Mouse (Mus musculus) right cerebral cortex, adult 18-20 months (tissue): ENCODE results near the gene Ngb.

Experiments
- DNase-seq: peaks from one replicate; pipeline ENCODE4 v3.0.0; 2022; ENCODE audit warnings: mixed read lengths

The Ngb gene

DNA sequence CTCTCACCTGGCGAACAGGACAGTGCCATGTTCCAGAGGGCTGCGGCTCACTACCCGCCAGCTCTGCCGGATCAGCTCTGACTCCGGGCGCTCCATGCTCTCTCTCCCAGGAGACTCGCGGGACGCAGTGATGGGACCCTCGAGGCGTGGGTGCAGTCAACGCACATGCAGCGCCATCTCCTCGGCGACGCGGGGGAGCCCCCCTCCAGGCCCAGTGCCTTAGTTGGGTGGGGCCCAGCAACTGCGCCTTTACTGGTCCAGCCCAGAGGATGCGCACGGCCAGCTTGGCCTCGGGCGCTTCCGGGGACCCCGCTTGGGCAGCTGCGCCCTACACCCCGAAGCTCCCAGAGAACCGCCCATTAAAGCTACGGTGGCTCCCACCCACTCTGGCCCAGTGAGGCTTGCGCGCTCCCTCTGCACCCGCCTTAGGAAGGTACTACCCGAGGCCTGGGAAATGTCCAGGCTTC lies at the start of gene Ngb:
Ngb (minus strand) TSS at position 375 of the 467 bp plus-strand sequence.
- no peak for DNase-seq

DNA sequence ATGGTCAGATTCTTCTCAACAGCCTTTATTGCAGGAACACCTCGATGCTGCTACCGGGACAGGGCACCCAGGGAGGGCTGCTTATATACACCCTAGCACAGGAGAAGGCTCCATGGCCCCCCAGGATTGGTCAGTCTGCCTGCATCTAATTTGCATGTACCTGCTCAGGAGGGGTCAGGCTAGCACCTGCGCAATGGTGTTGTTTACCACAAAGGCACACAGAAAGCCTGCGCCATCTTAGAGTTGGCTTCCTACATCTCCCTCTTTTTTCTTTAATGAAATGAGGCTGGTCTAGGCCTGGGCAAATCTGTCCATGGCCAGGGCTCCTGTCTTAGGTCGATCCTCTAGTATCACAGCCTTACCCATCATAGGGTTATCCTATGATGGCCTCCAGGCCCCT lies 47.1 kb upstream of the Ngb start:
- DNase-seq: no peak

DNA sequence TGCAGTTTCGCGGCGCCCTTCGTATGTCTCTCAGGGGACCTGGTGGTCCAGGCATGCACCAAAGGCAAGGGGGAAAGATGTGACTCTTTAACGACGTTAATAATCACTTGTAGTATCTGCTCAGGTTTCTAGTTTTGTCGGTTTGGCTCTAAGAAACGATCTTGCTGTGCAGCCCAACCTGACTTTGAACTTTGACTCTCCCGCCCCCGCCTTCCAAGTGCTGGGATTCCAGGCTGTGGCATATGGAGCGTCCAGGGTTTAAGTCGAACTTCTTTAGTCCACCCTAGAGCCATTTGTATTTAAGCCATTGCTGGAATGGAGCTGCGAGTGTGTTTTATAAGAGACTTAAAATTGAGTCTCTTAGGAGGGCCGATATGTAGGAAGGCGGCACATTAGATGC lies 45.8 kb upstream of the Ngb start:
- DNase-seq: peak; percentile 9

DNA sequence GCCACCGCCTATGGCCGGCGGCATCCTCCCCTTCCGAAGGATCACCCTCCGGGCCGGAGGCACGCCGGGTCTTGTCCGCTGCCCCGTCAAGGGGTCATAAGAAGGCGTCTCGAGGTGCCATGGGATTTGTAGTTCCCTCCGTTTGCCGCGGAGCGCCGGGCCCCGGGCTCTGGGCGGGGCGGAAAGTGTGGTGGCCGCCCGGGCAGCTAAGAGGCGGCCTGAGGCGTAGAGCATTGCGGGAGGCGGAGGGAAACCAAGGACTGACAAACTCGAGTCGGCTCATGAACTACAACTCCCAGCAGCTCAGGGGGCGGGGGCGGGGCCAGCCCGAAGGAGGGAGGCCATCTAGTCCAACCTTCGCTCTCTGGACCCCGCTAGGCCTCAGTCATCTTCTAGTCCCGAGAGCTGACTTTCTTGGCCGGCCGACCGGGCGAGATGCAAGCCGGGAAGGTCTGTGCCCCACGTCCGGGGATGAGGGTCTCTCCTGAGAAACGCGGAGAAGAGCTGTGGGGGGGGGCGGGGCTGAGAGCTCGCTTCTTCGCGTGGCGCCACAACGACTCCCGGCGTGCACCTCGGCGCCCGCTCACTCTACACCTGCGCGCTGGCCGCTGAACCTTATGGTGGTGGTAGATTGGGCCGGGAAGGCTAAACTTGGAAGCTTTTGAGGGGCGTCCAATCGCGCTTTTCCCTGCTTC lies 45.2 kb upstream of the Ngb start, which contains the start of gene Pomt2:
Pomt2 (minus strand) TSS at position 574 of the 695 bp plus-strand sequence.
- peak; percentile 94 for DNase-seq

DNA sequence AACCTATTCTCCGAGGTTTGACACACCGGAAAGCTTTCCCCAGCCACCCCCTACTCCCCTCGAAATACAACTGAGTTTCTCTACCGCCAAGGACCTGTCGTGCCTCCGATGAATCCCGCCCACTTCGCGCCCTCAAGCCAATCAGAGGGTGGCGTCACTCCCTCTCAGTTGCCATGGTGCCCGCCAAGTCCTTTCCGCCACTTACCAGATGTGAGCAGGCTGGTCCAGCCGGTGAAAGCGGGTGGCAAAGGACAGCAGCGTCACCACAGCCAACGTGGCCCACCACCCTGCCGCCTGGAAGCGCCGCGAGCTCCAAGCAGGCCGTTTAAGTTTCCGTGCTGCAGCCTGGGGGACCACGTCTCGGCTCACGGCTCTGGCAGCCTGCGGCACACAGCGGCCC lies 44.6 kb upstream of the Ngb start, which contains the start of gene Gstz1:
Gstz1 (plus strand) TSS at position 200 of the 400 bp plus-strand sequence.
- DNase-seq: peak; percentile 91

DNA sequence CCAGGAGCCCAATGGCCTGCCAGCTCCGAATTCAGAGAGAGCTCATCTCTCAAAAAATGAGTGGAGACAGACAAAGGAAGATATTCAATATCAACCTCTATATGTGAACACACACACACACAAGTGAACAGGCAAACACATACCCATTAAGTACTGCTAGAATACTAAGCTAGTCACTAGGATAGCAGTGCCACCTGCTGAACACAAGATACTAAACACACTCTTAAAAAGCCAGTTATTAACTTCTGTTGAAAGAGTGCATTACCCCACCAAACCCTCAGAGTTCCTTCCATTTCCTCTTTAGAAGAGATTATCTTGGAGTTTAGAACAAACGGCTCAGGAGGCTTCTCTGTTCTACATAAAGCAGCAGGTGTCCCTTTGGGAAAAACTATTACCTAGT lies 39.8 kb upstream of the Ngb start:
- no peak for DNase-seq

DNA sequence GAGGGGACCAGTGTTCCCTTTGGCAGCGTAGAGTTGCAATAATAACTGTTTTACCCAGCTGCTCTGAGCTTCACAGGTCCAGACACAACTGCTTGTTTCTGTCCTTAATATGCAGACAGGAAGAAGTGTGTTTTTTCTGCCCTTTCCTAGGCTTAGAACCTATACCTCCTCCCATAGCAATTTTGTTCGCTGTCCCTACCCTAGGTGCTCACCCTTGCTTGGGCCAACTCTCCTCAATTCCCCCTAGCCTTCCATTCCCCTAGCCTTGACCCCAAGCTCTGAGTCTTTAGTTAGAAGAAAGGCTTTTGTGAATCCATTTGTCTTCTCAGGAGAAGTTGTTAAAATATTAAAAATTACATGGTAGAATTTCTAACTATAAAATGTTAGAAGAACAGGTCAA lies 36.4 kb upstream of the Ngb start:
- no peak for DNase-seq

DNA sequence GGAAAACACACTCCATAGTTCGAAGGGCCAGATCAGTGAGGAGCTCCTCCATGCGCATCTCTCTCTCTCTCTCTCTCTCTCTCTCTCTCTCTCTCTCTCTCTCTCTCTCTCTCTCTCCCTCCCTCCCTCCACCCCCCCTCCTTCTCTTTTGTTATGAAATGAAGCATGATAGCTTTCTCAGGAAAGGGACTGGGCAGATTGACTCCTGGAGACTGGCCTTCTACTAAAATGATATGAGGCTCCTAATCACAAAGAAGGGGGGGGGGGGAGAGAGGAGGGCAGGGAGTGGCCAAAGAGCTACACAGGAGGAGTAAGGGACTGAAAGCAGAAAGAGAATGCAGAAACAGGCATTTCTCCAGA lies 36.0 kb upstream of the Ngb start:
- DNase-seq: no peak

DNA sequence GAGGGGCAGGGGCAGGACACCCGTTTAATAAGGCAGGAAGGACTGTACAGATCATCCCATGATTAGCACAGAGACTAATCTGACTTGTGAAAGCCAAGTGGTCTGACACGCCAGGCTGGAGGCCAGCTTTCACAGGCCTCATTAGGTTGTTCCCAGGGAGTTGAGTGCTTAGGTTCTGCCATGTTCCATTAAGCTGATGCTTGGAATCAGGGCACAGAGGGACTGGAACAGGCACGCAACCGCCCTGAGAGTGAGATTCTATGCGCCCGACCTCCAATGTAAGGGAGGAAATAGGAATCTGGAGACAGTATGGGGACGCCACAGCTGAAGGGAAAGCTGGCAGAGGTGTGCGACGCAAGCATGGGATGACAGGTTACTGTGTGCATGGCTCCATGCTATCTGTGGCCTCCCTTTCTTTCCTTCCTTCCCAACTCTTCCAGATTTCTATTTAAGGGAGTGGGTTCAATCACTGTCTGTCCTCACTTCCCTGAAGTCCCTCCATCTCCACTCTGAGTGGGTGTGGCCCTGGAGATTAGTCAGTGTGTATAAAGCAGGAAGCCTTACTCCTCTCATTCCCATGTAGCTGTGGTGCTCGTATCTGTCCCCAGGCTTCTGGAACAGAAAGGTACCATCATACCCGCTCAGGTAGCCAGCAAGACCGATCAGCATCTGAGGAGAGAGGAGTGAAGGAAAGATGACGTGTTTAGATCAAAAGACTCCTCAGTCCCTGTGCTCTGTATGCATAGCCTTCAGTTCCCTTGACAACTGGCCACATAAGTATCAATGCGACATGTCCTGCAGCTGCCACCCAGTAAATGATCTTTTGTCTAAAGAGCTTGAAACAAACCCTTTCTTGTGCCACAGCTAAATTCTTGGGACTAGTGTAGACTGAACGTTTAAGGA lies 35.4 kb upstream of the Ngb start:
- DNase-seq: no peak

DNA sequence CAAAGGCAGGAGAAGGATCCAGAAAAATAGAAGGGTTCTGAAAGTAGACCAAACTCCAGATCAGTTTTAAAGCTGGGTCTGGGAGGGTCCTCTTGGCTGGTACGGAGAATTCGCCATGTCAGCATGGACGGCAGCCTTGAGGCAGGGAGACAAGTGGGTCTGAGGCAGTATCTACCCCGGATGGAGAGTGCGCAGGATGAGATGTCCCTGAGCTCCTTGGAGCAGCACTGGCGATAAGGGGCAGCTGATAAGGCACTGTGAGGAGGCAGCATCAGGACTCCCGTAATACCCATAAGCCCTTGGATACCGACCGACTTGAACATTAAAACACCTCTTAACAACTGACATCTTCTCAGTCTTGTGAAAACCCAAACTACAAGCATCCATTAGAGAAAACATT lies 30.4 kb upstream of the Ngb start:
- no peak for DNase-seq

DNA sequence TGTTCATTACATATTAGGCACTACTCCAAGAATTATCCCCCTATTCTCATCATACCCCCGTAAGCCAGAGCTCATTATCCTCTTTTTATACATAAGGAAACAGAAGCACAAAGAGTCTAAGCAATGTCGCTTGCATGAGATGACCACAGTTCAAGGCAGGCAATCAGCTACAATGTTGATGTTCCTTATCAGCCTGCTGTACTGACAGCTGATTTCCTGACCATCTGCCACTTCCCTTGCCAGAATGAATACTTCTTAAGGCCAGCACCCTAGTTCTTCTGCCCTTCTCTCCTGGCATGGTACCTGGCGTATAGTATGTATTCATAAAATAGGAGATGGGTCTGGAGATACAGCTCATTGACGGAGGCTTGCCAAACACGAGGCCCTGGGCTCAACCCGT lies 29.9 kb upstream of the Ngb start:
- no peak for DNase-seq

DNA sequence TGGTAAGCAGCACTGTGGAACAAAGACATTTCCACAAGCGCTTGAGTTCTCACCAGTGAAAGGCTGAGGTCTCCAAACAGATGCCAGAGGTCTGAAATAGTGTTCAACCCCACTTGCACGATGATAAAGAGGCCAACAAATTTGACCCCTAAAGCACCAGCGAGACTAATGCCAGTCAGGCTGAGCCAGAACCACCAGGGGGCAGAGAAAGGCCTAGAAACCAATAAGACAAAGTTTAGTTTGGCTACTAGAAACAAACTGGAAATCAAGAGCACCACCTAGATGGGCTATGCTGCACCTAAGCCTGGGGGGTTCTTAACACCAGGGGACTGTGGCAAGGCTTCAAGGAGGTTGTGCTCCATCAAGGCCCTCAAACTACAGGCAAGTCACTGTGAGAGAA lies 29.3 kb upstream of the Ngb start:
- DNase-seq: no peak

DNA sequence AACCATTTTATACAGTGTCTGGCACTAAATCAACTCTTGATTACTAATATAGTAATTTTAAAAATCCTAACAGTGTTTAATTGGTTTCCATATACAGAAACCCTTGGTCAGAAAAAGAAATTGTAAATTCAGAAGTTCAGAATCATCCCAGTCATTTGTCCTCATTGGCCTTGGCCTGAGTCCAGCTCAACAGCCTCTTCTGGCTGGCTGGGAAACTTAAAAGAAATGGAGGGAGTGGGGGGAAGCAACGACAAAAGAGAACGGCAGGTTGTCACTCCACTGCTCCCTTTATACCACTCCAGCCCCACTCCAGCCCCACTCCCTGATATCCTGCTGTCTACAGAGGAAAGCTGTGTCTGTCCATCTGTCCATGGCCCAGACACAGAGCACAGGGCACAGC lies 28.8 kb upstream of the Ngb start:
- no peak for DNase-seq

DNA sequence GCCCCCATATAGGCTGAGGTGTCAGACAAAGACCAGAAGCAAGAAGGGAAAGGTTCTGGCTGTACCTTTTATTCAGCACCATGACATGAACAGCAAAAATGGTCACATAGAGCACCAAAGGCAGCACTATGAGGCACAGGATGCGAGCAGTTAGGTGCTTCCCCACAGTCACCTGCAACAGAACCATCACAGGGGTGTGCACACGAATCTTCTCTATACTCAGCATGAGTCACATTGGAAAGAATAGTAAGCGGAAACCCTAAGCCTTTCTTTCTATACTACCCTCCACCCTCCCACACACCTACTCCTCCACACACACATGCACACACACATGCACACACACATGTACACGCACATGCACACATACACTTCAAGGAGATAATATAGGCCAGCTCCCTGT lies 27.9 kb upstream of the Ngb start:
- no peak for DNase-seq

DNA sequence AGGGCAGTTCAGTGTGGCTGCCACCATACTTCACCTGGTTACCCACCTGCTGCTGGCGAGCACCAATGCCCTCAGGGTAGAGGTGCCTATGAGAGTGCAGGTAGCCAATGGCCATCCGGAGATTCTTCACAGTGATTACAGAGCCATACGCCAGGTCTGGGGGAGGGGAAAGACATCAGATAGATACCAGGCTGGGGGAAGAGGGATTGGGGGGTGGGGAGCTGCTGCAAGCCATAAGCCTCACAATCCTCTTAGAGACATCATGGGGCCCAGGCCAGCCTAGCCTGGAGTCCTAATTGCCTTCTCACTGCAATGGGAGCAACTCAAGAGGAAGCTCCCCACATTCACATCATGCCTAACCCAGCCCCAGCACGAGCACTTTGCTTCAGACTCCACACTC lies 24.9 kb upstream of the Ngb start:
- no peak for DNase-seq

DNA sequence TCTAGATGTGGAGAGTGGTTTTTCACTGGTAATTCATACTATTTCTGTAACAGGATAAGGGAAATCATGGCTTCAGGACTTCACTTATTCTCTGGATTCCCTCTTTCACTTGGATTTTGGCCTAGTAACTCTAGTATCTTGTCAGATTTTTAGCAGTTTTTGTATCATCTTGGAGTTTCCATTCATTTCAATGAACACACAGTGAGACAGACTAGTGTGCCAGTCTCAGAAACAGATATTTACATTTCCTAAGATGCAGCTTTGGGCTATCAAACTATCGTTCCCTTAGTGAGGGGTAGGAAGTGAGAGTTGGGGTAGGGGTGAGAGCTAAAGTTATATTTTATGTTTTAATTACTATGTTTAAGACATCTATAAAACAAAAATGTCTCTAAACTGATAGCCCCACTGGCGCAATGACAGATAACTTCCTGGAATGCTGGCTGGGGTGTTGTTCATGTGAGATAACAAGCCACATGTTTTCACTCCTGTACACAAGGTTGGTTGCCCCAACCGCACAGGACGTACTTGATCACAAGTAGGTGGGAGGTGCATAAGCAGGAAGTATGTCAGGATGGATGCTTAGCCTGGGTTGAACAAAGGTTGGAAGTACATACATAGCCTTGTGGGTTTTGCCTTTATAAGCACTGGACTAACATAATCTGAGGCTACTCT lies 19.7 kb upstream of the Ngb start:
- DNase-seq: no peak

DNA sequence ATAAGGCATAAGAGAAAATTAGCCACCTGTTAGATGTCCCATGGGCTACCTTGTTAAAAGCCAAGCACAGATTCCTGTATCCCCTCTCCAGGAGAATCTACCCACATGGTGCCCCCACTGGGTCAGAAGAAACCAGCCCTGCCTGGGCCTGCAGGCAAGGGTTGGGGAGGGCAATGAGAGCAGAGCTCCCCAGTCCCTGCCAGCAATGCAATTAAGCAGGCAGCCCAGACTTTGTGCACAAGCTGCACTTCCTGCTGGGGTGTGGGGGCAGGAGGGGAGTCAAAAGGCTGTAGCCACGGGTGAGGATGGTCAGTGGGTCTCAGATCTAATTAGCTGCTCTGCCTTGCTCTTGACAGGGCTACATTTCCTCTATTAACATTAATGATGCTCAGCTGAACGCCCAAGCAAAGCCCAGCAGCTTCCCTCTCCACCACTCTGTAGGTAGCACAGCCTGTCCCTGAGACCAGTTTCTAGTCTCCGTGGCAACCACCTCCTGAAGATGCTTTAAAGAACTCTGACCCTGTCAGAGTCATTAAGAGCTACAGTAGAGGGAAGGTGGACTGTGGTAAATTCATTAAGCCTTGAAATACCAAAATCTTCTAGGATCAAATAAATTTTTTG lies 5.1 kb upstream of the Ngb start:
- no peak for DNase-seq

DNA sequence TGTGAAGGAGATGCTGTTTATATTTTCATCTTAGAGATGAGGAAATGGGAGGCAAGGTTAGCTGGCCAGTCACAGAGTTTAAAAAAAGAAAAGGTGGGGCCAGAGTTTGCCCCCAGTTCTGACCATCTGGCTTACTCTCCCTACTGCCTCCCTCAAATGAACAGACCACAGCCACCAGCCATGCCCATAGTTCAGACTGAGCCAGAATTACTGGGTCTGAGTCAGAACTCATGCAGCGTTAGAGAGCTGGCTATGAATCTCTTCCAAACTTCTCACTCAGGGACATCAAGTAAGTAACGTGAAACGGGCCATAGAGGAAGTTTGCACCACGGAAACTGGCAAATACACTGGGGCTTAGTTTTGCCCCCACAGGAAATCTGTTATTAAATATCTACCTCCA lies 2.5 kb upstream of the Ngb start:
- DNase-seq: no peak

DNA sequence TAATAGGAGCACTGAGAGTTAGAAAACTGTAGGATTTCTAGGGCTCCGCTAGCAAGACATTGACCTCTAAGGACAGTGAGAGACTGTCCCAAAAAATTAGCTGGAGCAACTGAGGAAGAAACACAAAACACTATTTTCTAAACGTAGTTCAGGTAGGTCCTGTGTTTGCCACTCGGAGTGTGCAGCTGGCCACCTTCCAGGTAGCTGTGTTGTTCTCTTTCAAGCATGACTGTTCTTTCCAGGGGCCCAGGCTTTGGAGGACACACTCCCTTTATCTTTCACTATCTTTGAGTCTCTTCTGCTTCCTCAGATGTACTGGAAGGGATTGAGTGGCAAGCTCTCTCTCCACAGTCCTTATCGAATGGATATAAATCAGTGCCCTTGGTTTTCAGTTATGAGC lies 1.1 kb upstream of the Ngb start:
- DNase-seq: no peak

DNA sequence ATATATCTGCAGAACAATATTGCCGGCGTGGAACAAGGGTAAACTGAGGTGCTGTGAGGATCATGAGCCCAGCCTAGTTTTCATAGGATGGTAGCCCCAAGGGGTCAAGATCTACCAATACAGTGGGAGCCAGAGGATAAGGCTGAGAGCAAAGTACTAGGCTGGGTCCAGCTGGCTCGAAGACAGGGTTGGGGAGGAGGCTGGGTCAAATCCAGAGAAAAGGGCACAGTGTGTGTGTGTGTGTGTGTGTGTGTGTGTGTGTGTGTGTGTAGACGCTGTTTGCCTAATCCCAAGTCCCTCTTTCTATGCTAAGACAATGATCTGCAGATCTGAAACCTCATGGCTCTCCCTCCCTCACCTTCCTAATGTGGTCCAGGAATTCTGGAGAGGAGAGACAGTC lies 2.0 kb downstream of the Ngb start:
- DNase-seq: no peak

DNA sequence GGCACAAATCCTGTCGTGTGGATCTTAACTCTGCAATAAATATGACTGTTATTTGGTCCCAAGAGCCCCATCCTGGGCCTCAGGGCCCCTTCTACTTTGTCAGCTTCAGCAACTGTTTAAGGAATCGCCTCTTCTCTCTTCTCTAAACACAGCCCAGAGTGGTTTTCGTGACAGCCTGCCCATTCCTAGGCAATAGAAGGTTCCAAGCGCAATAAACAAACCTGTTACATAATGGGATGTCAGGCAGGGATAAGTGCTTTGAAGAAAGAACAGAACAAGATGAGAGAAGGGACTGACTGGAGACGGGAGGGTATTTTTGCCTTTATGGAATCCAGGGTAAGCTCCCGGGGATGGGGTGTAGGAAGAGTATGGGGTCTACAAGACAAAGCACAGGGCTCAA lies 8.7 kb downstream of the Ngb start:
- DNase-seq: no peak

DNA sequence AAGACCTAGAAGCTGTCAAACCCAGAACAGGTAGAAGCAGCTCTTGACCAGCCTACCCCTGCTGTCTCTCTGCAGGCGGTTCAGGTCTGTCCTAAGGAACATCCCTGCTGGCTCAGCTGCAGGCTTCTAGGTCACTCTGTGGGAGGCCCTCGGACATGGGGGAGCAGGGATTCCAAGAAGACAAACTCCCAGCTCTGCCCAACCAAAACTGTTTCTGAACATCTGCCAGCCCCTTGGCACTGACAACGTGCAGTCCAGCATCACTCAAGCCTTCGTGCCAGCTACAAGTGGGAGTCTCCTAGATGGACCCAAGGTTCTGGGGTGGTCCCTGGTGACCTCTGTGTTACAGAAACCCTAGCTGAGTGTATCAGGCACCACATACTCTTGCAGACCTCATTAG lies 9.1 kb downstream of the Ngb start:
- no peak for DNase-seq

DNA sequence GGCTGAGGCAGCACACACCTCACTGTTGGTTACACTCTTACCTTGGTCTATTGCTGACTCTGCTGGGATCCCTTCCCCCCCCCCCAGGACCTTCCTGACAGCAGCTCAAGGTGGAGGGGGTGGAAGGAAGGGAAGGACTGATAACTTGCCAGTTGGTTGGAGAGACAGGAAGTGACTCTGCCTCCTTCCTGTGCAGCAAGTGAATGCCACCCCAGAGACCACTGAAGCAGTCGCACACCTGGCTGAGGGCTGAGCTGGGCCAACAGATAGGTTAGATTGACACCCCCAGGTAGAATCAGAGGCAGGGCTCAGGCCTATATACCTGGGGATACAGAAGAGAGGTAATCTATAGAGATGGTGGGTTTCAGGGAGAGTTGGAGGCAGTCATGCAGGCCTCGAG lies 10.4 kb downstream of the Ngb start:
- no peak for DNase-seq
